Mouse (Mus musculus) erythroblast, embryonic 14.5 days (primary cell): ENCODE data around the gene Prickle1.

Source experiments
- GATA1 ChIP-seq: IDR thresholded peaks from 2 replicates; pipeline ENCODE4 v1.6.1; 2012; ENCODE audit warnings: low read length, inconsistent platforms, mixed read lengths
- TAL1 ChIP-seq: IDR thresholded peaks from 3 replicates; pipeline ENCODE4 v1.6.1; 2012; ENCODE audit warnings: low read length, inconsistent platforms, mixed read lengths

DNA sequence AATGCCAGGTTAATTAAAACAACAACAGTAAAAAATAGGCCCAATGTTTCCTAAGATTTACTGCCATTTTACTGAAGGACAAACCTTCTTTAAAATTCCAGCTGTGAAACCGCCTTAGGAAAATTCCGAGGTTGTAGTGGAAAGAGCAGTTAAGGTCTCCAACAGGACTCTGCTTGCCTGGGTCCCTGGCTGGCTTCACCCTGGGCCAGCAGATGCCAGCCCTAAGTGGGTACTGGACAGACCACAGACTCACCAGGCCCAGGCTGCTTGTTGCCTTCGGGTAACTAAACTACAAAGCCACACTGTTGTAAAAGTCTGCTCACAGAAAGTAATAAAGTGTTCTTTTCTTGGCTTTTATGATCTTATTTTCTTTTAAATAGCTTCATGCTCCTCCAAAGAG, 26.8 kb downstream of the Prickle1 start:
- TF ChIP-seq GATA1 (no peak), TAL1 (no peak)
